In the genomic region with DNA sequence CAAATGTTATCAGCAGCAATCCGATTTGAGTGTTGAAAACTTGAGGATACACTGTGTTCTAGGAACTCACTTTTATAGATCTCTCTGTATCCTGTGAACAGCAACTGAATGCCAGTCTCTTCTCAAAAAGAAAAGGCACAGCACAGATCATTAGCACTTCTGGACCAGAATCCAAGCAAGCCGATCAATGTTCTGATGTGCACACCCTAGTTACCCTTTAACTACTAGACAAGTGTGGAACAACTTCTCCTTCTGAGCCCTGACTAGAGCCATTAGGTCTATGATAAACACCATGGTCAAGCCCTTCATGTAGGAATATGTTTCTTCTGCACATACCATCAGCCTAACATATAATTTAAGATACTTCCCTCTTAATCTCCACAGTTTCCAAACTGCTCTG, we compare ENCODE assay signal across 25 mouse cellular contexts.
DNase-seq lines count a peak whose midpoint lies in the region; ATAC-seq and TF ChIP-seq lines count a peak whose summit lies in the region.
"Had no signal": no experiment of that assay in that cellular context is flagged by ENCODE, and none has a peak within 500 bp of the region (broad histone marks: within the 10 kb centered on the region; RNA-seq: fewer than 3 reads in every experiment).

No protein-coding gene starts in this region.

- no peak overlapping the region for H3K4me3 ChIP-seq in heart, adult 2 months
- H3K4me3 ChIP-seq in kidney, adult 2 months (ENCODE audit: insufficient read depth, low read depth, low read length): no peak overlapping the region
- no peak overlapping the region for H3K4me3 ChIP-seq in lung, postnatal 0 days (ENCODE audit: low read depth, low read length)
- H3K4me3 ChIP-seq: heart, embryonic 10.5 days; hindbrain, embryonic 15.5 days; intestine, embryonic 15.5 days; liver, embryonic 13.5 days; neural tube, embryonic 12.5 days had no signal

- no peak for TF ChIP-seq CTCF in heart, adult 2 months (IDR thresholded peaks at IDR 0.05)
- TF ChIP-seq CTCF in kidney, adult 2 months (conservative IDR thresholded peaks at IDR 0.05; ENCODE audit: insufficient read depth, insufficient read length, low read depth, low read length): no peak
- TF ChIP-seq CTCF in lung, postnatal 0 days (IDR thresholded peaks at IDR 0.05): no peak

- no peak overlapping the region for H3K4me2 ChIP-seq in lung, postnatal 0 days (replicated peaks; ENCODE audit: low read depth, low read length)
- H3K4me2 ChIP-seq: hindbrain, embryonic 15.5 days; intestine, embryonic 15.5 days; liver, embryonic 13.5 days; lung, embryonic 14.5 days; neural tube, embryonic 12.5 days had no signal

- no peak overlapping the region for H3K9ac ChIP-seq in heart, adult 2 months (ENCODE audit: low read depth, low read length)
- no peak overlapping the region for H3K9ac ChIP-seq in lung, postnatal 0 days (replicated peaks; ENCODE audit: low read depth)
- H3K9ac ChIP-seq: forebrain, postnatal 0 days; hindbrain, embryonic 15.5 days; intestine, embryonic 15.5 days; liver, embryonic 13.5 days; lung, embryonic 14.5 days; neural tube, embryonic 12.5 days had no signal

- no peaks in the 10 kb centered on the region for H3K27me3 ChIP-seq in heart, adult 2 months (ENCODE audit: control insufficient read depth, insufficient read depth, low read length)
- H3K27me3 ChIP-seq in kidney, adult 2 months (replicated peaks; ENCODE audit: control insufficient read depth, insufficient read depth, low read length): no peaks in the 10 kb centered on the region
- no peaks in the 10 kb centered on the region for H3K27me3 ChIP-seq in lung, postnatal 0 days (replicated peaks; ENCODE audit: insufficient read depth, low read length)
- H3K27me3 ChIP-seq: CH12.LX; hindbrain, embryonic 15.5 days; intestine, embryonic 15.5 days; liver, embryonic 13.5 days; neural tube, embryonic 12.5 days; Patski had no signal

- TF ChIP-seq POLR2A in heart, adult 2 months (IDR thresholded peaks at IDR 0.05; ENCODE audit: insufficient read depth, low read depth, low read length): no peak
- TF ChIP-seq POLR2A in kidney, adult 2 months (IDR thresholded peaks at IDR 0.05; ENCODE audit: low read depth, low read length): no peak

- H3K36me3 ChIP-seq in heart, adult 2 months (ENCODE audit: control insufficient read depth, insufficient read depth, low read length): peaks cover 66% of the 10 kb centered on the region
- no peaks in the 10 kb centered on the region for H3K36me3 ChIP-seq in kidney, adult 2 months (ENCODE audit: control insufficient read depth, insufficient read depth, low read length)
- H3K36me3 ChIP-seq in lung, postnatal 0 days (ENCODE audit: insufficient read depth, low read length): no peaks in the 10 kb centered on the region
- H3K36me3 ChIP-seq: G1E; hindbrain, embryonic 15.5 days; neural tube, embryonic 12.5 days had no signal

- H3K79me2 ChIP-seq in heart, adult 2 months (replicated peaks; ENCODE audit: control insufficient read depth, insufficient read depth, low read length): peaks cover 10% of the 10 kb centered on the region

- no peaks in the 10 kb centered on the region for H3K9me3 ChIP-seq in lung, postnatal 0 days (ENCODE audit: low read length)
- H3K9me3 ChIP-seq: heart, embryonic 10.5 days; hindbrain, embryonic 15.5 days; intestine, embryonic 15.5 days; liver, embryonic 13.5 days; neural tube, embryonic 12.5 days had no signal

- intact Hi-C loops in heart, adult 2 months (cut with DNase I): loop anchor here (2.0 kb wide), 1 partner anchor 39 kb away; no protein-coding TSS in a partner anchor
- intact Hi-C loops in heart, postnatal 10 days (cut with DNase I): no loop called here

- H3K27ac ChIP-seq in heart, adult 2 months: peak overlapping the region; percentile 8; the same call in 1 of the 2 replicates
- 0 out of 2 replicates have a peak overlapping the region, but pooled peaks have one; percentile 27 for H3K27ac ChIP-seq in kidney, adult 2 months (ENCODE audit: insufficient read depth, low read depth, low read length)
- peak overlapping the region; percentile 62; the same call in 1 of the 2 replicates for H3K27ac ChIP-seq in lung, postnatal 0 days (ENCODE audit: low read length)
- H3K27ac ChIP-seq: heart, embryonic 10.5 days; hindbrain, embryonic 15.5 days; intestine, embryonic 15.5 days; liver, embryonic 13.5 days; neural tube, embryonic 12.5 days had no signal

- no peak for DNase-seq in heart, adult 2 months
- no peak for DNase-seq in heart, postnatal 10 days
- DNase-seq in kidney, adult 2 months: peak; percentile 48
- no peak for DNase-seq in kidney, postnatal 10 days
- DNase-seq in lung, postnatal 0 days (ENCODE audit: low spot score): no peak
- DNase-seq in lung, postnatal 36 days: no peak
- DNase-seq in cerebellum, adult 18-20 months: no peak
- DNase-seq: adrenal gland, postnatal 36 days; B cell, adult 2 months; cerebellum, postnatal 10 days; forebrain, postnatal 0 days; gastrocnemius, postnatal 36 days; liver, embryonic 13.5 days; lung, embryonic 14.5 days; lung, postnatal 4 days; midbrain, embryonic 14.5 days; right cerebral cortex, postnatal 14 days; thymus, postnatal 14 days had no signal

- peak; percentile 16; the same call in 1 of the 2 replicates for ATAC-seq in lung, postnatal 0 days
- ATAC-seq: forebrain, postnatal 0 days; intestine, embryonic 15.5 days; Patski had no signal

- no peak for TF ChIP-seq EP300 in heart, adult 2 months (IDR thresholded peaks at IDR 0.05; ENCODE audit: insufficient read depth, low read depth, low read length)
- TF ChIP-seq EP300 in lung, postnatal 0 days (IDR thresholded peaks at IDR 0.05): peak; percentile 29; the same call in 1 of the 2 replicates

- 38% methylated on average over 2 of the region's 2 CpGs for WGBS in heart, adult 2 months
- 66% methylated on average over 2 of the region's 2 CpGs for WGBS in kidney, adult 2 months
- WGBS in lung, postnatal 0 days: 57% methylated on average over 2 of the region's 2 CpGs

- peaks cover 27% of the 10 kb centered on the region for H3K4me1 ChIP-seq in heart, adult 2 months (ENCODE audit: control insufficient read depth, insufficient read depth, low read length)
- peaks cover 15% of the 10 kb centered on the region; the same call in 1 of the 2 replicates for H3K4me1 ChIP-seq in kidney, adult 2 months (ENCODE audit: control insufficient read depth, insufficient read depth, low read length)
- peaks cover 23% of the 10 kb centered on the region; the same call in 1 of the 2 replicates for H3K4me1 ChIP-seq in lung, postnatal 0 days (ENCODE audit: insufficient read depth, low read depth, low read length)

Comparison
In these comparisons a context has a peak if more than half of its experiments do, and no peak if none do; other contexts are left out.
1. H3K27ac ChIP-seq: peak in every context shown above with its lines; median percentile 62 in lung, postnatal 0 days; 27 in kidney, adult 2 months; 8 in heart, adult 2 months.